ENCODE assay signal across 20 mouse cellular contexts in the genomic region with DNA sequence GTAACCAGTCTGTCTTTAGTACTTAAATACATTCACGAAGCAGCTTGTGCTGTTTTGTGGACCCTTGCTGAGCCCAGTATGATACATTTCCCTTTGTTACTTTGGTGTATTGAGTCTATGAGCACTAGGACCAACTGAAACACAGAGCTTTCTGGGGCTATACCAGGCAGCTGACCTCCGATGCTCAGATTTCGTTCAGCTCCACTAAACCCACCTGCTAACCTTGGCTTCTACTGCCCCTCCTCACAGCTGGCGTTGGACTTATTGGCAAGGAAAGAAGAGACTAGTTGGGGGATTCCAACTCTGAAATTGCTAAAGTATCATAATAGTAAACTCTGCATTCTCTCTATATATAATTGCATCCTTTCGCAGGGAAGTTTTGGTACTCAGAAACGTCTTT.
DNase-seq lines count a peak whose midpoint lies in the region; ATAC-seq and TF ChIP-seq lines count a peak whose summit lies in the region.
"Had no signal": no experiment of that assay in that cellular context is flagged by ENCODE, and none has a peak within 500 bp of the region (broad histone marks: within the 10 kb centered on the region; RNA-seq: fewer than 3 reads in every experiment).

No protein-coding gene starts in this region.

- H3K9me3 ChIP-seq in hindbrain, postnatal 0 days (ENCODE audit: low read length), result no peaks in the 10 kb centered on the region
- H3K9me3 ChIP-seq in hindbrain, embryonic 10.5 days, result no peaks in the 10 kb centered on the region
- H3K9me3 ChIP-seq in midbrain, postnatal 0 days (ENCODE audit: low read length), result no peaks in the 10 kb centered on the region
- H3K9me3 ChIP-seq in midbrain, embryonic 13.5 days, result no peaks in the 10 kb centered on the region
- H3K9me3 ChIP-seq: embryonic facial prominence, embryonic 15.5 days; forebrain, embryonic 15.5 days; heart, embryonic 13.5 days had no signal

- no peak overlapping the region for H3K4me2 ChIP-seq in hindbrain, postnatal 0 days (ENCODE audit: low read depth, low read length)
- no peak overlapping the region for H3K4me2 ChIP-seq in midbrain, postnatal 0 days (ENCODE audit: low read depth, low read length, poor library complexity, severe bottlenecking)
- H3K4me2 ChIP-seq in midbrain, embryonic 13.5 days (replicated peaks), result no peak overlapping the region
- H3K4me2 ChIP-seq: embryonic facial prominence, embryonic 15.5 days; forebrain, embryonic 15.5 days; heart, embryonic 13.5 days; hindbrain, embryonic 14.5 days had no signal

- ATAC-seq in hindbrain, postnatal 0 days, result 0 out of 2 replicates have a peak, but pooled peaks have one; percentile 55
- ATAC-seq in midbrain, postnatal 0 days (ENCODE audit: low FRiP score), result no peak
- ATAC-seq in midbrain, embryonic 13.5 days, result no peak
- ATAC-seq in activated CD4-positive, CD25-positive, alpha-beta regulatory T cell, adult 4 months, result no peak
- ATAC-seq: forebrain, embryonic 15.5 days; Patski had no signal

- H3K4me1 ChIP-seq in hindbrain, postnatal 0 days (ENCODE audit: insufficient read depth, low read length), result no peaks in the 10 kb centered on the region; the same call in 1 of the 2 replicates
- H3K4me1 ChIP-seq in hindbrain, embryonic 10.5 days (replicated peaks), result no peaks in the 10 kb centered on the region
- no peaks in the 10 kb centered on the region for H3K4me1 ChIP-seq in midbrain, postnatal 0 days (ENCODE audit: insufficient read depth, low read length)
- H3K4me1 ChIP-seq in midbrain, embryonic 13.5 days (replicated peaks), result no peaks in the 10 kb centered on the region
- H3K4me1 ChIP-seq: embryonic facial prominence, embryonic 15.5 days; heart, embryonic 13.5 days had no signal

- H3K9ac ChIP-seq in hindbrain, postnatal 0 days (replicated peaks; ENCODE audit: low read length), result no peak overlapping the region
- H3K9ac ChIP-seq in midbrain, postnatal 0 days (replicated peaks; ENCODE audit: low read length, poor library complexity, severe bottlenecking), result no peak overlapping the region
- H3K9ac ChIP-seq in midbrain, embryonic 13.5 days (replicated peaks), result no peak overlapping the region
- H3K9ac ChIP-seq: embryonic facial prominence, embryonic 15.5 days; forebrain, embryonic 15.5 days; heart, embryonic 13.5 days; hindbrain, embryonic 14.5 days had no signal

- no peaks in the 10 kb centered on the region for H3K27me3 ChIP-seq in hindbrain, postnatal 0 days (ENCODE audit: insufficient read depth, low read length)
- H3K27me3 ChIP-seq in hindbrain, embryonic 10.5 days (ENCODE audit: insufficient read depth, poor library complexity, severe bottlenecking), result no peaks in the 10 kb centered on the region
- H3K27me3 ChIP-seq in midbrain, postnatal 0 days (ENCODE audit: insufficient read depth, low read length), result no peaks in the 10 kb centered on the region
- no peaks in the 10 kb centered on the region for H3K27me3 ChIP-seq in midbrain, embryonic 13.5 days
- H3K27me3 ChIP-seq: embryonic facial prominence, embryonic 15.5 days; forebrain, embryonic 15.5 days; heart, embryonic 13.5 days had no signal

- TF ChIP-seq CTCF in hindbrain, postnatal 0 days (IDR thresholded peaks at IDR 0.05; ENCODE audit: low read depth), result no peak
- TF ChIP-seq CTCF in midbrain, postnatal 0 days (IDR thresholded peaks at IDR 0.05), result no peak

- peak; percentile 66 to 68 for DNase-seq in cerebellum, postnatal 14 days
- DNase-seq in cerebellum, adult 11-12 months, result no peak
- peak; percentile 66 for DNase-seq in hindbrain, postnatal 0 days (ENCODE audit: low spot score)
- no peak for DNase-seq in hindbrain, embryonic 10.5 days (ENCODE audit: low spot score)
- DNase-seq in midbrain, postnatal 0 days (ENCODE audit: low spot score), result peak; percentile 58
- DNase-seq: adrenal gland, adult 2 months; adrenal gland, postnatal 25 days; cerebellum, adult 2 months; cerebellum, postnatal 36 days; gastrocnemius, postnatal 36 days; heart, adult 11 months; heart, postnatal 36 days had no signal

- H3K27ac ChIP-seq in hindbrain, postnatal 0 days, result no peak overlapping the region
- no peak overlapping the region for H3K27ac ChIP-seq in hindbrain, embryonic 10.5 days
- no peak overlapping the region for H3K27ac ChIP-seq in midbrain, postnatal 0 days (ENCODE audit: low read depth, low read length)
- H3K27ac ChIP-seq in midbrain, embryonic 13.5 days, result no peak overlapping the region
- H3K27ac ChIP-seq: embryonic facial prominence, embryonic 15.5 days; forebrain, embryonic 15.5 days; heart, embryonic 13.5 days; hindbrain, embryonic 14.5 days had no signal

- no peak overlapping the region for H3K4me3 ChIP-seq in hindbrain, postnatal 0 days (ENCODE audit: low read length)
- H3K4me3 ChIP-seq in hindbrain, embryonic 10.5 days, result no peak overlapping the region
- no peak overlapping the region for H3K4me3 ChIP-seq in midbrain, postnatal 0 days (ENCODE audit: low read depth, low read length)
- no peak overlapping the region for H3K4me3 ChIP-seq in midbrain, embryonic 13.5 days (replicated peaks)
- H3K4me3 ChIP-seq: embryonic facial prominence, embryonic 15.5 days; erythroblast, embryonic 14.5 days; forebrain, embryonic 15.5 days; heart, embryonic 13.5 days had no signal

- 68% methylated on average over 6 of the region's 6 CpGs for WGBS in hindbrain, postnatal 0 days
- WGBS in hindbrain, embryonic 10.5 days, result 82% methylated on average over 6 of the region's 6 CpGs
- 87% methylated on average over 6 of the region's 6 CpGs for WGBS in midbrain, postnatal 0 days
- 81% methylated on average over 6 of the region's 6 CpGs for WGBS in midbrain, embryonic 13.5 days

- no peaks in the 10 kb centered on the region for H3K36me3 ChIP-seq in hindbrain, postnatal 0 days (ENCODE audit: insufficient read depth, low read length)
- H3K36me3 ChIP-seq in hindbrain, embryonic 10.5 days, result no peaks in the 10 kb centered on the region
- H3K36me3 ChIP-seq in midbrain, postnatal 0 days (ENCODE audit: insufficient read depth, low read length), result no peaks in the 10 kb centered on the region
- H3K36me3 ChIP-seq in midbrain, embryonic 13.5 days, result peaks cover 8% of the 10 kb centered on the region
- H3K36me3 ChIP-seq: embryonic facial prominence, embryonic 15.5 days; forebrain, embryonic 15.5 days; heart, embryonic 13.5 days had no signal

Comparison
In these comparisons a context has a peak if more than half of its experiments do, and no peak if none do; other contexts are left out.
1. DNase-seq: peak in cerebellum, postnatal 14 days (2 of 2), hindbrain, postnatal 0 days (single experiment) and midbrain, postnatal 0 days (single experiment); none in cerebellum, adult 11-12 months (single experiment) and hindbrain, embryonic 10.5 days (single experiment).